Mouse (Mus musculus): ENCODE measurements at regions not wholly inside any gene's neighbourhood (a gene's known extent, or its start where the extent isn't known, plus 50 kb on each side); places are given as distances from the start of the nearest gene placed in this dataset.
"Not testable (repeated sequence)": the region's sequence is repeated elsewhere in the genome, so short reads cannot be mapped to it uniquely, and the experiment has no call there.

DNA sequence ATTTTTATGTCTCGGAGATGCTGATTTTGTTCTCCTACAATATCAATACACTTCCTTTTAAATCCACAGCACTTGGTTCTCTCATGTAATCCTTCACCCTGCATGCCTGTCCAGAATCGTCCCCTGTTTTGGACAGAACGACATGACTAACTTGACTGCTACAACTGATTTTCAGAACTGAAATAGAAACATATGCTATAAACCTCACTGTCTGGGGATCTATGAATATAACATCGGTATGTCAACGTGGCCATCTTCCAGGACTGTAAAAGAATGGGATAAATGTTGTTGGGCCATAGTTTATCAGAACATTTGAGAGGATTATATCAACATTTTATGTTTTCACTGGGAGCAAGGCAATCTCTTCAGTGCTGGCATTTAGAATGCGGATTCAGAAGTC lies 795.2 kb upstream of the Pou3f3 start:
- Histone ChIP-seq H3K9ac (replicated peaks; ENCODE audit: low read depth, low read length) (no peak overlapping the region), H3K4me2 (replicated peaks; ENCODE audit: low read depth, low read length) (no peak overlapping the region), H3K27me3 (ENCODE audit: control insufficient read depth, insufficient read depth, low read length) (no peaks in the 10 kb centered on the region), H3K4me1 (ENCODE audit: control insufficient read depth, insufficient read depth, low read length) (no peaks in the 10 kb centered on the region), H3K27ac (ENCODE audit: low read length) (no peak overlapping the region), H3K9me3 (ENCODE audit: control insufficient read depth, low read depth, low read length) (no peaks in the 10 kb centered on the region), H3K4me3 (ENCODE audit: low read depth, low read length) (no peak overlapping the region), H3K36me3 (ENCODE audit: control insufficient read depth, insufficient read depth, low read length) (no peaks in the 10 kb centered on the region)
- 79% methylated on average over 6 of the region's 6 CpGs for WGBS
- no peak for ATAC-seq (ENCODE audit: insufficient number of reproducible peaks, insufficient read depth, low FRiP score, low read depth)

DNA sequence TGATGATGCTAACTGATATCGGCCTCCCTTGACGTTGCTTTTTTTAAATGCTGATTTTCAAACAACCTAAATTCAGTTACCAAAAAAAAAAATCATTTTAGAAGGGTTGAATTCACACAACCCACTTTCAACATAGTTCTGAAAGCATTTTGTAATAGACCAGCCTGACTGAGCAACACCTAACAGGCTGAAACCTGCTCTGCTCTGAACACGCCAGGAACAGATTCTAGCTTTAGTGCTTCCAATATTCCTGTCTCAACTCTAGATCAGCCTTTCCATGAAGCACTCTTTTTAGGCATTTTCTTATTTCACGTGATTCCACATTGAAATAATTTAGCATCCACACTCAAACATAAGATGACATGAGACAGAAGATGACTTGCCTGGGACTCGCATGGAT lies 789.6 kb upstream of the Pou3f3 start:
- no peaks in the 10 kb centered on the region for H3K9me3 ChIP-seq (ENCODE audit: control insufficient read depth, low read depth, low read length)
- H3K36me3 ChIP-seq (ENCODE audit: control insufficient read depth, insufficient read depth, low read length), result no peaks in the 10 kb centered on the region
- H3K9ac ChIP-seq (replicated peaks; ENCODE audit: low read depth, low read length), result no peak overlapping the region
- ATAC-seq (ENCODE audit: insufficient number of reproducible peaks, insufficient read depth, low FRiP score, low read depth), result no peak
- H3K4me2 ChIP-seq (replicated peaks; ENCODE audit: low read depth, low read length), result no peak overlapping the region
- H3K4me1 ChIP-seq (ENCODE audit: control insufficient read depth, insufficient read depth, low read length), result no peaks in the 10 kb centered on the region
- H3K4me3 ChIP-seq (ENCODE audit: low read depth, low read length), result no peak overlapping the region
- H3K27ac ChIP-seq (ENCODE audit: low read length), result no peak overlapping the region
- WGBS, result 77% methylated on average over 5 of the region's 5 CpGs
- no peaks in the 10 kb centered on the region for H3K27me3 ChIP-seq (ENCODE audit: control insufficient read depth, insufficient read depth, low read length)

DNA sequence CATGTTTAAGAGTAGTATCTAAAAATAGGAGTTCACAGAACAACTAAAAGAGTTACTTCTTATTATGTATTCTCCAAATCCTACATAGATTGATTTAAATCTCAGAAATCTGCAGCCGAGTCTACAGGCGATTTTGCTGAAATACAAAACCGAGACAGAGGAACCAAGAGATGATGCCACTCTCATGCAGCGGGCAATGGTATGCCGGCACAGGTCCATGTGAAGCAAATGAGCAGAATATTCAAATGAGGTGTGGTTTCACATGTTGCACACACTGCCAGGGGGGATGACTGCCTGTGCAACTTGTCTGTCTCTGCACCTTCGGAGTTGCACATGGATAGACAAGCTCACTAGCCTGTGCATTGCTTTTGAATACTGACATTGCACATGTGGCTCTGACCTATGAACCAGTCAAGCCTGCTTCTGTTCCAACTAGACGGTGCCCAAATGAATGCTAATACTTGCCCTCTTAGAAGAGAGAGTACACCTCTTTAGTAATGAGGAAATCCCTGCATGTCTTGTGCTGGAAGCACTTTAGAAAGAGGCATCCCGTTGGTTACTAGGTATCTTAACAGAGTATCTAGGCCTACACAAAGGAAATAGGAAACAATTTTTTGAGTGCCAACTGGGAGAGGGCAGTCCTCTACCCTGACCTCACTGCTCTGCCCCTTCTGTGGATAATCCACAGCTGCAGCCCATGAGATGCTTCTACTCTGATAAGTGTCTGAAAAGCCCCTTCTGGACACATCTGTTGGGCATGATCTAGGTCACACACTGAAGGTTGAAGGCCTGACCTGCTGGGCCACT lies 787.4 kb upstream of the Pou3f3 start:
- ATAC-seq (ENCODE audit: insufficient number of reproducible peaks, insufficient read depth, low FRiP score, low read depth), result no peak

DNA sequence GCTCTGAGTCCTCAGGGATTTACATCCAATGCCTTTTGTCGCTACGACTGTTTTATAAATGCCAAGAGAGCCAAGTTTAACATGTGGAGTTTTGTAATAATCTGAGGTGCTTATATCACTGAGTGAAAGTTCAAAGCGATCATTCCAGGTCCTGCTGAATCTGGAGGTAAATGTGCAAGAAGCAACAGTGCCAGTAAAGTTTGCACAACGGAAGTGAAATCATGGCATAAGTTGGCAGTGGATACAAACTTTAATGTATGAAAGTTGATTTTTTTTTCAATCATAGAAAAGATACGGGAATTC lies 786.8 kb upstream of the Pou3f3 start:
- ATAC-seq (ENCODE audit: insufficient number of reproducible peaks, insufficient read depth, low FRiP score, low read depth), result no peak
- Histone ChIP-seq H3K27me3 (ENCODE audit: control insufficient read depth, insufficient read depth, low read length) (no peaks in the 10 kb centered on the region), H3K27ac (ENCODE audit: low read length) (no peak overlapping the region), H3K36me3 (ENCODE audit: control insufficient read depth, insufficient read depth, low read length) (no peaks in the 10 kb centered on the region), H3K4me1 (ENCODE audit: control insufficient read depth, insufficient read depth, low read length) (no peaks in the 10 kb centered on the region), H3K4me3 (ENCODE audit: low read depth, low read length) (no peak overlapping the region), H3K9ac (replicated peaks; ENCODE audit: low read depth, low read length) (no peak overlapping the region), H3K4me2 (replicated peaks; ENCODE audit: low read depth, low read length) (no peak overlapping the region), H3K9me3 (ENCODE audit: control insufficient read depth, low read depth, low read length) (no peaks in the 10 kb centered on the region)
- WGBS, result 80% methylated on average over 5 of the region's 5 CpGs

More for the DNA sequence above, 787.4 kb upstream of the Pou3f3 start:
- H3K36me3 ChIP-seq (ENCODE audit: control insufficient read depth, insufficient read depth, low read length), result no peaks in the 10 kb centered on the region
- H3K4me3 ChIP-seq (ENCODE audit: low read depth, low read length), result no peak overlapping the region
- no peaks in the 10 kb centered on the region for H3K27me3 ChIP-seq (ENCODE audit: control insufficient read depth, insufficient read depth, low read length)
- no peak overlapping the region for H3K9ac ChIP-seq (replicated peaks; ENCODE audit: low read depth, low read length)
- no peak overlapping the region for H3K4me2 ChIP-seq (replicated peaks; ENCODE audit: low read depth, low read length)
- H3K27ac ChIP-seq (ENCODE audit: low read length), result no peak overlapping the region
- no peaks in the 10 kb centered on the region for H3K9me3 ChIP-seq (ENCODE audit: control insufficient read depth, low read depth, low read length)
- WGBS, result 93% methylated on average over 8 of the region's 8 CpGs
- H3K4me1 ChIP-seq (ENCODE audit: control insufficient read depth, insufficient read depth, low read length), result no peaks in the 10 kb centered on the region

DNA sequence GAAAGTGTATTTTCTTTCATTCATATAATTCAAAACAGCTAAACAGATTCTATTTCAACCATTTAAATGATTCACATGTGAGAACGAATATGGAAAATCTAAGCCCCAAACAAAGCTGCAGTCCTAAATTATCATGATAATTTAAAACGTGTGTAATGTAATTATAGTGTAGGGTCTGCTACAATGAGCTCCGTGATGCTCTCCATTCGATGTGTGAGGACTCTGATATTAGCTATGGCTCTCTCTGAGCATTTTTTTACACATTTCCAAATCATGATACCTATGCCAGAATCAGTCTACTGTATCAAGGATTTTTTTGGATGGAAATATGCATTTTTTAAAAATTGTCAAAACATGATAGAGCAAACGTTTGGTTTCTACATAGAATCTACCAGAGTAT lies 785.8 kb upstream of the Pou3f3 start:
- no peak overlapping the region for H3K9ac ChIP-seq (replicated peaks; ENCODE audit: low read depth, low read length)
- no peaks in the 10 kb centered on the region for H3K27me3 ChIP-seq (ENCODE audit: control insufficient read depth, insufficient read depth, low read length)
- no peaks in the 10 kb centered on the region for H3K9me3 ChIP-seq (ENCODE audit: control insufficient read depth, low read depth, low read length)
- no peaks in the 10 kb centered on the region for H3K36me3 ChIP-seq (ENCODE audit: control insufficient read depth, insufficient read depth, low read length)
- 76% methylated on average over 5 of the region's 5 CpGs for WGBS
- H3K4me1 ChIP-seq (ENCODE audit: control insufficient read depth, insufficient read depth, low read length), result no peaks in the 10 kb centered on the region
- no peak for ATAC-seq (ENCODE audit: insufficient number of reproducible peaks, insufficient read depth, low FRiP score, low read depth)
- no peak overlapping the region for H3K4me2 ChIP-seq (replicated peaks; ENCODE audit: low read depth, low read length)
- no peak overlapping the region for H3K27ac ChIP-seq (ENCODE audit: low read length)
- no peak overlapping the region for H3K4me3 ChIP-seq (ENCODE audit: low read depth, low read length)

DNA sequence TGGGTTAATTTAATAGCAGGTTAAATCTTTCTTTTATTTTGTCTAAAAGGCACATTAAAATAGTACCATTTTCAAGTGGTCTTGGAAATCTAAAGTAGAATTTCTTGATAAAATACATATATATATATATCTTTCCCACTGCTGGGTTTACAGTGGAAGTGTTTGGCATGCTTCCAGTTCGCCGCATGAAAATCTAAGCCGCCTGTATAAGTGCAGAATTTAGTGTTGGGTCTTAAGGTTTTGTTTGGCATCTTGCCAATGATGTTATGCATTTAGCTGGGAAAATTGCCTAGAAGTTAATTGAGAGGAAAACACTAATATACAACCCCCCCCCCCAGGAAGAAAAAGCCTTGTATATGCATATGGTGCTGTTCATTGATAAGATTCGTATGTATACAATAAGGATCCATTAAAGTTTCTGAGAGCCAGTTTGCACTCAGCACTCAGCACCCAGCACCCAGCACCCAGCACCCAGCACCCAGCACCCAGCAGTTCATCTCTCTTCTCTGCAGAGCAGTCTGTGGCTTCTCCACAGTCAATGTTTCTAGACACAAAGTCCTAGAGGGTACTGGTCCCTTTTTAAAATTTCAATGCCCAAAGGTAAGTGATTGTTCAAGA lies 778.7 kb upstream of the Pou3f3 start:
- Histone ChIP-seq H3K4me2 (replicated peaks; ENCODE audit: low read depth, low read length) (no peak overlapping the region), H3K4me3 (ENCODE audit: low read depth, low read length) (no peak overlapping the region), H3K36me3 (ENCODE audit: control insufficient read depth, insufficient read depth, low read length) (no peaks in the 10 kb centered on the region), H3K9ac (replicated peaks; ENCODE audit: low read depth, low read length) (no peak overlapping the region), H3K27me3 (ENCODE audit: control insufficient read depth, insufficient read depth, low read length) (no peaks in the 10 kb centered on the region), H3K4me1 (ENCODE audit: control insufficient read depth, insufficient read depth, low read length) (no peaks in the 10 kb centered on the region), H3K9me3 (ENCODE audit: control insufficient read depth, low read depth, low read length) (no peaks in the 10 kb centered on the region), H3K27ac (ENCODE audit: low read length) (no peak overlapping the region)
- no peak for ATAC-seq (ENCODE audit: insufficient number of reproducible peaks, insufficient read depth, low FRiP score, low read depth)
- WGBS, result 35% methylated on average over 4 of the region's 4 CpGs

DNA sequence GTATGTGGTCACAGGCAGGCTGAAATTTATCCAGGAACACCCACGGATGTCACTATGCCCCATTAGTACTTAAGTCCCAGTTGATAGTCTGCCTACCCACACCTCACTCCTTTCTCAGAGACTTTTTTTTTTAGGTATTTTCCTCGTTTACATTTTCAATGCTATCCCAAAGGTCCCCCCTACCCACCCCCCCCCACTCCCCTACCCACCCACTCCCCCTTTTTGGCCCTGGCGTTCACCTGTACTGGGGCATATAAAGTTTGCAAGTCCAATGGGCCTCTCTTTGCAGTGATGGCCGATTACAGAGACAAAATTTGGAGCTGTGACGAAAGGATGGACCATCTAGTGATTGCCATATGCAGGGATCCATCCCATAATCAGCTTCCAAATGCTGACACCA lies 777.8 kb upstream of the Pou3f3 start:
- not testable (repeated sequence) for H3K27me3 ChIP-seq (ENCODE audit: control insufficient read depth, insufficient read depth, low read length); H3K9ac ChIP-seq (replicated peaks; ENCODE audit: low read depth, low read length); H3K4me2 ChIP-seq (replicated peaks; ENCODE audit: low read depth, low read length); H3K4me3 ChIP-seq (ENCODE audit: low read depth, low read length); H3K4me1 ChIP-seq (ENCODE audit: control insufficient read depth, insufficient read depth, low read length); H3K27ac ChIP-seq (ENCODE audit: low read length); H3K36me3 ChIP-seq (ENCODE audit: control insufficient read depth, insufficient read depth, low read length); H3K9me3 ChIP-seq (ENCODE audit: control insufficient read depth, low read depth, low read length)
- WGBS, result 84% methylated on average over 5 of the region's 5 CpGs
- ATAC-seq (ENCODE audit: insufficient number of reproducible peaks, insufficient read depth, low FRiP score, low read depth), result 0 out of 2 replicates have a peak, but pooled peaks have one; percentile 53

DNA sequence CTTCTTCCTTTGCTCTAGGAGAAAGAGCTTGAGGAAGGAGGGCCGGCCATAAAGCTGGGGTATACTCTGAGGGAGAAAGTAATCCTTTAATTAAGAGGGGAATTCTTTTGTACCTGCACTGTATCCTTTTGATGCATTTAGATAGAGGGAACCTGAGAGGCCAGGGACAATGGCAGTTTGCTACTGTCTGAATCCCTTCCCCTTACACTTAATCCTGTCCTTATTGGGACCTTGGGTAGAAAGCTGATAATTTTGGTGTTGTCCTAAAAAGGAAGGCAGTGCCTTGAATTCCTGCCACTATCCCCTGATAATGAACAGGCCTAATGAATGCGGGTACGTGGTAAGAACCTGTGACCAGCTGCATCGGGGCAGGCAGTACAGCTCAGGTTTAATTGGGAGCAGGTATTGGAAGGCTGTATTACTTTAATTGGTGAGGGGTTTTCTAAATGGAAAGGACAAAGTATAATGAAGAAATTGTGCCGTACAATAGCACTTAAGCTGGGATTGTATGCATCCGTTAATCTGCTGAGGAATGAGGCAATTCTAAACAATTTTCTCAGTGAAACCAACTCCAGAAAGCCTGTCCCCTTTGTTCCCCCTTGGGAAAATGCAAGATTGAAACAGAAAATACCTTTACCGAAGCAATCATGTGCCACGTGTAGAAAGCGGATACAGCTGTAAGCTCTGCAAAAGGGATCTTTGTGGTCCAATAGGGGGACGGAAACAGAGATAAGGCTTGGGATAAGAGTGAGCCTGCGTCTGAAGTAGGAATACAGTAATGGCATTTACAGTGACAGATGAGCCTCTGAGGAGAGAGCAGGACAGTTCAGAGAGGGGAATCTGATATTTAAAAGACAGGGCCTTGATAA lies 776.9 kb upstream of the Pou3f3 start:
- Histone ChIP-seq H3K27me3 (ENCODE audit: control insufficient read depth, insufficient read depth, low read length) (no peaks in the 10 kb centered on the region), H3K9me3 (ENCODE audit: control insufficient read depth, low read depth, low read length) (no peaks in the 10 kb centered on the region), H3K9ac (replicated peaks; ENCODE audit: low read depth, low read length) (no peak overlapping the region), H3K27ac (ENCODE audit: low read length) (no peak overlapping the region), H3K4me3 (ENCODE audit: low read depth, low read length) (no peak overlapping the region), H3K4me2 (replicated peaks; ENCODE audit: low read depth, low read length) (peak overlapping the region; percentile 10; the same call in 1 of the 2 replicates), H3K36me3 (ENCODE audit: control insufficient read depth, insufficient read depth, low read length) (no peaks in the 10 kb centered on the region), H3K4me1 (ENCODE audit: control insufficient read depth, insufficient read depth, low read length) (no peaks in the 10 kb centered on the region)
- WGBS, result 37% methylated on average over 11 of the region's 11 CpGs
- ATAC-seq (ENCODE audit: insufficient number of reproducible peaks, insufficient read depth, low FRiP score, low read depth), result no peak

Data from stomach, embryonic 14.5 days (tissue).